Mouse (Mus musculus) lung, postnatal 0 days (tissue): ENCODE data around the gene Gm10260.

Experiments used
- CTCF ChIP-seq: IDR thresholded peaks from 2 replicates; pipeline ENCODE4 v1.5.1; 2016; ENCODE audit warnings: antibody characterized with exemption, mild to moderate bottlenecking
- EP300 ChIP-seq: IDR thresholded peaks from 2 replicates; pipeline ENCODE4 v1.6.1; 2016; ENCODE audit warnings: antibody characterized with exemption, mild to moderate bottlenecking, control low read depth

- TF ChIP-seq CTCF = no peak
- no peak for TF ChIP-seq EP300
These were observed 17.2 kb upstream of the Gm10260 start for GRCm38 (mm10) chr13:97777667-97778066.
